Mouse (Mus musculus): ENCODE data around the gene Asb10.

Asb10 gene

DNA sequence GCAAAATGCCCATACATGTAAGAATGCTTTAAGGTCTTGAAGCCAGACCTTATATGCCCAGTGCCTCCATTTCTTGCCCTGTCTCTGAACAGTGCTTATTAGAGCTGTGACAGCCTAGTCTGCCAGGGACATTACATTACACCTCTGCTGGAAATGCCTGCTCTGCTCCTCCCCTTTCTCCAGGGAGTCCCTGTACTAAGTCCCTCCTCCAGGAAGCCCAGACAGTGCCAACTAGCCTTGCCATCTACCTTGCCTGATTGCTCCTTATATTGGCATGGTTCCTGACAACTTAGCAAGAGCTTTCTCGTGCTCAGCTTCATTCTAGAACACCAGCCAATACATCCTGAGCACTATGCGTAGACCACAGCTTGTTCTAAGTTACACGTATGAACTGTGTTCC, 5.0 kb downstream of the Asb10 start:
- no peak for DNase-seq (ENCODE audit: low spot score)

DNA sequence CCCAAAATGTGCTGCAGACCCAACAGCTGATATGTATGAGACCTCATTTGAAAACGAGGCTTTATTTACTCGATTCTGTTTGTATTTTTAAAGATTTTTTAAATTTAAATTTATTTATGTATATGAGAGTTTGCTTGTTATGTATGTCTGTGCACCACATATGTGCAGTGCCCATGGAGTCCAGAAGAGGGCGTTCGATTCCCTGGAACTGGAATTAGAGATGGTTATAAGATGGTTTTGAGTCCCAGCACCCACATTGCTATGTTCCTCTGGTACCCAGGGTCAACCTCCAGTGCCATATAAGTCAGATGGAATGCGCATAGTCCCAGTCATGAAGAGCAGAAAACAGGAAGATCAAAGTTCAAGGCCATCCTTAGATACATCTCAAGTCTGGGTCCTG, 6.5 kb downstream of the Asb10 start:
- no peak for DNase-seq (ENCODE audit: low spot score)

DNA sequence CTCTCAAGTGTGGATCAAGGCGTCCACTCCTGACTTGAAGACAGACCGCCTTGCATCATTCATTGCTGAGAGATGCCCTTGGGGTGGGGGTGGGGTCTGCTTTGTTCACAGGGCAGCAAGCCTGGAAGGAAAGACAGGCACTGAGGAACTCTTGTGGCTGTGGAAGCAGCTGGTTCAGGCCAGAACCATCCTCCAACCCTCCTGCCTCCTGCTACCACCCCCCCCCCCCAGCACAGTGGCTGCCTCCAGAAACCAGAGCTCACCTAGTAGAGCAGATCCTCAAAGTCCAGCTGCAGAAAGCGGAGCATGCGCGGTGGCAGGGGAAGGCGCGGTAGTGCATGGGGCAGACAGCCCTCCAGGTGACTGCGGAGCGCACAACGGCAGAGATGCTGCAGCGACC, 7.4 kb downstream of the Asb10 start:
- no peak for DNase-seq (ENCODE audit: low spot score)

DNA sequence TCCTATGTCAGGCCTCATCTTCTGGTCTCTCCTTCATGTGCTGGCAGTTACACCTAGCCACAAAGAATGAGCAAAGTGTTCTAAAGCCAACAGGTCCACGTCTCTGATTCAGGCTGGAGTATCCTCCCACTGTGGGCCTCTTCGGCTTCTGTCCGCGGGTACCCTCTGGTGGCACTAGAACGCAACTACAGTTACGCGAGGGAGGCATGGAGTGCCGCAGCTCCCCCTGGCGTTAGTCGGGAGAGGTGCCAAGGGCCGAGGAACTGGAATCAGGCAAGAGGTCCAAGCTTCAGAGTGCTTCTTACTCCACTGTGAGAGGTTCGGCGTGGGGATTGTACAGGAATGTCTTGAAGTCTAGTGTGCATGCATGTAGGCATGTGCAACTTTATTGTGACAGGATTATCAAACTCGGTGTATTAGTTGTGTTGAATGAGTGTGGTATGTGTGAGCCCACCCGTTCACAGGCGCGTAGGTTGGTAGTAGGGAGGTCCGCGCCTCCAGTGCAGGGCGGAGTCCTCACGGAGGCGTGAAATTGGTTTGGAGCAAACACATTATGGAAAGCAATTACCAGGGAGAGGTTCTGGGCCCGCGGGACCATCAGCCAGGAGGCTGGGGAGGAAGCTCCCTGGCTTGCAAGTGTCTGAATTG, 10.6 kb downstream of the Asb10 start:
- DNase-seq (ENCODE audit: low spot score), result peak; percentile 94

DNA sequence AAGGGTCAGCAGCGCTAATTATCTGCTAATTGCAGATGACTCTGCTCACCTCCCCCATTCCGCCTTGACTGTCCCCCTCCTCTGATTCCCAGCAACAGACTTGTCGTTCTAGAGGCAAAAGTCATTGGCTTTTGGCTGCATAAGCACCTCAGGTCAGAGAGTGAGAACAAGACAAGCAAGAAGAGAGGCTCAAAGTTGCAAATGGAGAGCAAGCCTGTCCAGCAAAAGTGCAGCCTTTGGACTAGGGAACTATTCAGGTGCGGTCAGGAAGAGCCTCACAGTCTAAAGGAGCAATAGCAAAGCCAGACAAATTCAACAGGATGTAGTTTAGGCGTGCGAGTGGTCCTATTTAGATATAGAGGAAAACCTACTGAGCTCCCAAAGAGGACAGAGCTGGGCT, 13.0 kb downstream of the Asb10 start:
- peak; percentile 27 for DNase-seq (ENCODE audit: low spot score)

DNA sequence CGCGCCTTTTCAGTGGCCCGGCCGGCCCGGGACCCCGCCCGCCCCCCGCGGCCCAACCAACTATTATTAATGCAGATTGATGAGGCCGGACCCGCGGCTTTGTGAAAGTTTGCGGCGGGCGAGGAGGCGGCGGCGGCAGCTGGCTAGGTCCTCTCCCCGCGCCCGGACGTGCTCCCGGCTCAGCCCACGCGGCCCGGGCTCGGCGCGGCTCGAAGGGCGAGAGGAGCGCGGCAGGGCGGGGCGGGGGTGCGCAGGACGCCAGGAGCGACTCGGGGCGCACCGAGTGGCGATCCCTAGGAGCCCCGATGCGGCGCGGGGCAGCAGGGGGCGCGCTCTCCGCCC, 13.9 kb downstream of the Asb10 start, which contains the start of gene Gbx1:
TSS of gene Gbx1 (minus strand) at position 314 of the 342 bp plus-strand sequence.
- peak; percentile 70 for DNase-seq (ENCODE audit: low spot score)

DNA sequence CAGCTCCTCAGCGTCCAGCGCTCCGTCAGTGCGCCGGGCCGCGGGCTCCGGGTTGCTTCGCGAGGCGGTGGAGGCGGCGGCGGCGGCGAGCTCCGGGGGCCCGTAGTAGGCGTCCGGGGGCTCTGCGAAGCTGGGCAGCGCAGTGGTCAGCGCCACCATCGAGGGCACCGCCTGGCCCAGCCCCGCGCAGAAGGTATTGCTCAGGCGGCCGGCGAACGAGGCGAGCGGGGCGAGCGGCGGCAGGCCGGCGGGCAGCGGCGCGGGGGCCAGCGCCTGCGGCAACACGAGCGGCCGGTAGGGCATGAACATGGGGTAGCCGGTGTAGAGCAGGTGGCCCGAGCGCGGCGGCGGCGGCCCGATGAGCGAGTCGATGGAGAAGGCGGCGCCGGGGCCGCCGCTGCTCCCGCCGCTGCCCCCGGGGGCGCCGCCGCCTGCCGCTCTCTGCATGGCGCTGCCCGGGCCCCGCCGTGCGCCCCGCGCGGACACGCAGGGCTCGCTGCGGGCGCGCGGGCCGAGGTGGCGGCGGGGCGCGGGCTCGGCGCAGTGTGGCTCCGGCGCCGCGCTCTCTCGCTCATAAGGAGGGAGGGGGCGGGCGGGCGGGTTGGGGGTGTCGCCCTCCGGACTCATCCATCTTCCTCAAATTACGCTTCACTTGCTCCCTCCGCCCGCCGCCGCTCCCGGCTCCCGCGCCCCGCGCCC, 14.4 kb downstream of the Asb10 start:
- DNase-seq (ENCODE audit: low spot score), result peak; percentile 41

DNA sequence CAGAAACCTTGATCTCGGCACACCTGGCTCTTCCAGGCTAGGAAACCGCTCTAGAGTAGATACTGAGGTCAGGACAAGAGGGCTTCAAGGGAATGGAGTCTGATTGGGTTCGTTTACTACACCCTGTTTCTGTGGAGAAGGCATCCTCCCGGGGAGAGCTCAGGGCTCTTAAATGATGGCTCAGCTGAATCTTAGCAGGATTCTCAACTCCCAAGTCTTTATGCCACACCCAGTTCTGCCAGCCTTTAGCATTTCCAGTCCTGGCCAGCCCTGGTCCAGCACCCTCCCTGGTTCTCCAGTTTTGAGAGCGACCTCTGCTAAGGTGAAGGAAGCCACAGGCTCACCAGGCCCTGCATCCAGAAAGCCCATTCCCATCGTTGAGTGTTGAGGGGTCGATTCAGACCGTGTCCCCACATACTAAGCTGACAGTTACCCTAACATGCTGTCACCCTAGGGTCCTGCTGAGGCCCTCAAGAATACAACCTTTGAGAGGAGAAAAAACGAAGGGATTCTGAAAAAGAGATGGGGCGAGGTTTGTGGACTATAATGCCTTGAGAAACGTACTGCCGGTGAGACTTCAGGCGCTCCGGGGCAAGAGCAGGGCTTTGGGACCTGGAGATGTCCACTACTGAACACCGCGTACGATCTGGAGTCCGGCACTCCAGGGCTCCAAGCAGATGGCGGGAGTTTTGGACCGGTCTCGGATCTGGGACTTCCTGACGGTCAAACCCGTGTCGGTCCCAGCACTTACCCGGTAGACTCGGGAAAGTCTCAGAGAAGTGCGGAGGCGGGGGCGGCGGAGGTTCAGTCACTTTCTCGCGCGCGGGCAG, 15.2 kb downstream of the Asb10 start:
- DNase-seq (ENCODE audit: low spot score), result no peak

DNA sequence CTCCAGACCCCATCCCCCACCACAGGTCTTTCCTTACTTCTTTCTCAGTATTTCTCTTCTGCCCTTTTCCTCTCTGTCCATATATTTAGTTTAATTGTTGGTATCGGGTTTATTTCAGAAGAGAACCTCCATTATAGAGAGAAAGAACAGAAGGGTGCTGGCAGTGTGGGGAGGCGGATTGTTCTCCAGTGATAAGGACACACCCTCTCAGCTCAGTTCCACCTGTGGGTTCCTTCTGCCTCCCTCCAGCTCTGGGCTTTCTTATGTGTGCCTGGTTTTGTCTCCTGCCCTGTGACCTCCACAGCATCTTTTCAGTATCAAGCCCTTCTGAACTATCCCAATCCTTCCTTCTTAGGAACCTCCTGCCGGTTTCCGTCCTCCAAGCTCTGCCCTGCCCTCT, 16.3 kb downstream of the Asb10 start:
- no peak for DNase-seq (ENCODE audit: low spot score)

DNA sequence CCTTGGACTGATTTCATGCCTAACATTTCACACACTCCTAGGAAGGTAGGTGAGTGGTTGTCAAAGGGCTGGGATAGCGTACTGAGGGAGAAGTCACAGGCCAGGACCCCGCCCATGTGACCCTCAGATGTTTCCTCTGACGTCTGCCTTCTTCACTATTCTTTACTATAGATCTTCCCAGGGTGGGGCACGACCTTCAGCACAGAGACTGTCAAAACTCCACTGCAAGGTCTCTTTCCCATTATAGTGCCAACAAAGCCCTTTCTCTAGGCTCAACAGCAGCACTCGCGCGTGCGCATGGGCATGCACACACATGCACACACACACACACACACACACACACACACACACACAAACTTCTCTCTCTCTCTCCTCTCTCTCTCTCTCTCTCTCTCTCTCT, 17.0 kb downstream of the Asb10 start:
- DNase-seq (ENCODE audit: low spot score), result no peak

DNA sequence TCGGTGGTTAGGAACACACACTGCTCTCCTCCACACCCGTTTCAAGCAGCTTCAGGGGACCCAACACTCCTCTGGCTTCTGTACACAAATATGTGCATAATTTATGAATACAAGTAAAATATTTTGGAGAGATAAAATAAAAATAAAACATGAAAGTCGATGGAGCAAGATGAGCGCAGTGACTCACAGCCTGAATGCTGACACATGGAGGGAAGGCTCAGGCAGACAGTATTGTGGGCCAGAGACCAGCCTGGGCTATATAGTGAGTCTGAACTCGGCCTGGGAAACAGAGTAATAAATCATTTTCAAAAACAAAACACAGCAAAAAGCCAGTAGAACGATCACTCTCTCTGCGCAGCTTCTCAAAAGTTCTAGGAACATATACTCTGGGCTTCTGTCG, 19.4 kb downstream of the Asb10 start:
- DNase-seq (ENCODE audit: low spot score), result no peak

DNA sequence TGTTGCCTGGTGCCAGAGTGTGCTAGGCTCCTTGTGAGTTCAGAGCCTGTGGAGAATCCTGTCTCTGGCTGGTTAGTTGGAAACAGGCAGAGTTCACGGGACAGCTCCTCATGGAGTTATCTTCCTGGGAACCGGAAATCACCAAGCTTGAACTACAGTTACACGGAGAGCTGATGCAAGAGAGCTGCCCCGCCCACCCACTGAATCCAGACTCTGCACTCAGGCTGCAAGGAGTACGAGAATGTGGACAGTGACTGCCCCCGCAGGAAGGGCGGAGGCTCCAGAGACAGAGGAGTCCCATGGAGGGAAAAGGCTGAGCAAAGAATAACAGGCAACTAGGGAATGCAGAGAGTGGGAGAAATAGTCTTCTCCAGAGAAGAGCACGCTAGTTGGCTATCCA, 28.5 kb downstream of the Asb10 start:
- DNase-seq (ENCODE audit: low spot score), result peak; percentile 31

DNA sequence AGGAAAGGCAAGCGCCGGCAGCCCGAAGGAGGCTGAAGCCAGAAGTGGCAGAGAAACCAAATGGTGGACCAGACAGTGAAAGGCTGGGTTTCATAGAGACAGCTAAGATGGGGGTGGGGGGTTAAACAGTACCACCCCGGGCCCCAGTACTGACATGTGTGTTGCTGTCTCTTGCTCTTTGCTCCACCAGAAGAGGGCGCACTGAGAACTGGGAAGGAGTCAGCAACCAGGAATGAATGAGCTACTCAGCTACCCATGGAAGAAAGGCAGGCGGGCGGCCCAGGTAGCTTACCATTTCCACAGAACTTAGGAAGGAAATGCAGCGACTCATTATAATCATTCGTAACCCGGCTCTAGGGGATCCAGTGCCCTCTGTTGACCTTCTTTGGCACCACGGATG, 30.1 kb downstream of the Asb10 start:
- peak; percentile 26 for DNase-seq (ENCODE audit: low spot score)

DNA sequence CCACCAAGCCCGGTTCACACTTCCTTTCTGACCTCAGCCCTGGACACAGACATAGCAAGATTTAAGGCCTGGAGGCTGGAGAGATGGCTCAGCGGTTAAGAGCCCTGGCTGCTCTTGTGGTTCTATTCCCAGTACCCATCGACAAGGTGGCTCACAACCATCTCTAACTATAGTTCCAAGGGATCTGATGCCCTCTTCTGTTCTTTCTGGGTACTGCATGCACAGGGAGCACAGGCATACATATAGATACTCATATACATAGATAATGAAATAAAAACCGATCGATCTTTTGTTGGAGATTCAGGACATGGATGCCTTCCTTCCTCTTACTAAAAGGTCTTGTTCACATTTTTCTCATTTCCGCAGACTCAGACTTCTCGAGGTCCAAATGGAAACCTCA, 32.4 kb downstream of the Asb10 start:
- DNase-seq (ENCODE audit: low spot score), result no peak

DNA sequence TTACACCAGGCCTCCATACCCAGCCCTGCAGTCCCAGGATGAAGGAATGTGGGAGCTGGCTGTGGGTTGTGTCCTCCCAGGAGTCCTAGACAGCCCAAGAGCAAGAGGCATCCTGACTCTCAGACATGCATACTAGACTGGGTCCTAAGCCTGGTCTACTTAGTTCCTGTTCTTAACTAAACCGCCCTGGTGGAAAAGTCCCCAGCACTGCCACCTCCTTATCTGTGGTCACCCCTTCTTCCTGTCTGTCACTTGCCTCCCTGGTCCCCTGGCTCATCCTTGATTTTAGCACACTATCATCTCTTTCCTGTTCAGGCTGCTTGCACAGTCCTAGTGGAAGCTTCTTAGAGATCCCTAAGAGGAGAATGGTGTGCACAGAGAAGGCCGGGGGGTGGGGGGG, 35.3 kb downstream of the Asb10 start:
- DNase-seq (ENCODE audit: low spot score), result no peak

DNA sequence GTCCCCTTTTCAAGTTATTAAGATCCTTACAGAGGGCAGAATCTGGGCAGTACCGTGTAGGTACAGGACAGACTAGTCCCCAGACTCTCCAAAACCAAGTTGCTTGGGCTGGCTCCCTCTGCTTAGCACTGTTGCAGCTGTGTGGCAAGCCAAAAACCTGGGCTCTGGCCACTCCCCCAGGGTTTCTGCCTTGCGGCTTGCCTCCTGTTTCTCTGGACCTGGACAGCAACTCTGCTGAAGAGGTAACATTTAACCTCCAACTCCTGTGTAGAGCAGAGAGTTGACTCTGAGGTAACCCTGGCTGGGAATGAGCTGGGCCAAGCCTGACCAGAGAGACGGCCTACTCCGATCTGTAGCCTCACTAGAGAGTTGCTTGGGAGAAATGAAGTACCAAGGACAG, 38.0 kb downstream of the Asb10 start:
- no peak for DNase-seq (ENCODE audit: low spot score)

DNA sequence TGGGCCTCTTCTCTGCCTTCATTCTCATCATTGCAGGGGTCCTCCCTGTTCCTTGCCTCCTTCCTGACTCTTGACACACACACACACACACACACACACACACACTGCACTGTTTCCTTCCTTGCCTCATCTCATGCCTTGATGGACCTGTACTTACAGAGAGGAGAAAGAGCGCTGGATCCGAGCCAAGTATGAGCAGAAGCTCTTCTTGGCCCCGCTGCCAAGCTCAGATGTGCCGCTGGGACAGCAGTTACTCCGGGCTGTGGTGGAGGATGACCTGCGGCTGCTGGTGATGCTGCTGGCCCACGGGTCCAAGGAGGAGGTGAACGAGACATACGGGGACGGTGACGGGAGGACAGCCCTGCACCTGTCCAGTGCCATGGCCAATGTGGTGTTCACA, 39.9 kb downstream of the Asb10 start:
- DNase-seq (ENCODE audit: low spot score), result no peak

DNA sequence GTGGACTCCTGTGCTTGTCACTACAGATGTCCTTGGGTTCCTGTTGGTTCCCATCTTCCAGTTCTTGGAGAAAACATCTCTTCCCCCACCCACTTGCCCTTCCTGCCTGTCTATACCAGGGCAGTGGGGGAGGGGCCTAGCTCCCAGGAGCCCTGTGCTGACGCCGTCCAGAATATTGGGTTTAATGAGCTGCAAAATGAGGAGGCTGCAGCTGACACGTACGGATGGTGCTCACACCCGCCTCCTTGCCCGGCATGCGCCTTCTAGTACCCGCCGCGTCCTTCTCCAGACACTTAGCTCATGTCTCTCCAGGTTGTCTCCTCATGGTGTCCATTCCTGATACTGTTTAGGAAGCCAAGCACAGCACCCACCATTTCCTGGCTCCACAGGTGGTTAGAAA, 41.7 kb downstream of the Asb10 start:
- DNase-seq (ENCODE audit: low spot score), result no peak

DNA sequence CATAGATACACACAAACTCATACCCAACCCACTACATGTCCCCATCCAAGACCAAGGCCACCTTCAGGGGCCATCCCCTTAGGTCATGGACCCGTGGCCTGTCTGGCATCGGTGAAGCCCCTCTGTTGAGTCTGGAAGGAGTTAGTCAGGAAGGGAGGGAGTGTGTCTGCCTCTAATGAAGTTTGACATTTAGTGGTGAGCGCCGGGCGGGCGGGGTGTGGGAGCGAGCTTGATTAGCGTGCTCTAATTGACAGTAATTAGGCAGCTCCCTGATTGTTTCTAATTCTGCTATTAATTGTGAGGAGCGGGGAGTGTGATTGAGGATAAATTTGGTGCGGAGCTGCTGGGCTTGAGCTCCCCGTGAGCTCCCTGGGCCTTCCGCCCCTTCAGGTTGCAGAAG, 43.3 kb downstream of the Asb10 start:
- DNase-seq (ENCODE audit: low spot score), result no peak

DNA sequence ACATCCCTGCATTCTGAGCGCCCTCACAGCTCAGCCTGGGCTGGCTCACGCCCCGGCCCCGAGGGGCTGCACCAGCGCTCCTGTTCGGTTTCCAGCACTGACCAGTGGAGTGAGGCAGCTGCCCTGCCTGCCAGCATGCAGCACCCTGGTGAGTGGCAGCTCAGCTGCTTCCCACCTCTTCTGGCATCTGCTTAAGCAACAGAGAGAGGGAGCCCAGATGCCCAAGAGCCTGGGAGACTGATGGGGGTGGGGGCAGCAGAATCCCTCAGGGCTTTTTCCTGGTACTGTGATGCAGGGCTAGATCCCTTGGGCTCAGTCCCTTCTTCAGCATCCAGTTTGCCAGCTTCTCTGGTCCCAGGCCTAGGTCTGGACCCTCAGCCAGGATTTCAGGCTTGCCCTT, 44.0 kb downstream of the Asb10 start:
- DNase-seq (ENCODE audit: low spot score), result no peak

DNA sequence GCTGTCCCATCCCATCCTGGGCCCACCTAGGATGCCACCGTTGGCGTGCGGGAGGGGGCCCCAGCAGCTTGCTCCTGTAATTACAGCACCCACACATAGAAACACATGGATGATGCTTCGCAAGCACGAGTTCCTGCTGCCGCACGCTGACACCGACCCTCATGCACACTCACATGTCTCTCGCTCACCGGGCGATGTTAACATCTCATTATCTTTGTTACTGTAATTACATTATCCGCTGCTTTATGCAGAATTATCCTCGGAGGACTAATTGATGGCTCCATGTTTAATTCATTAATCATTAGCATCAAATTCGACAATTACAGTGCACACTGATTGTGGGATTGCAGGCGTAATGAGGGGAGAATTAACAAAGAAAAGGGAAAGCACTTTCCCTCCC, 45.8 kb downstream of the Asb10 start:
- no peak for DNase-seq (ENCODE audit: low spot score)

DNA sequence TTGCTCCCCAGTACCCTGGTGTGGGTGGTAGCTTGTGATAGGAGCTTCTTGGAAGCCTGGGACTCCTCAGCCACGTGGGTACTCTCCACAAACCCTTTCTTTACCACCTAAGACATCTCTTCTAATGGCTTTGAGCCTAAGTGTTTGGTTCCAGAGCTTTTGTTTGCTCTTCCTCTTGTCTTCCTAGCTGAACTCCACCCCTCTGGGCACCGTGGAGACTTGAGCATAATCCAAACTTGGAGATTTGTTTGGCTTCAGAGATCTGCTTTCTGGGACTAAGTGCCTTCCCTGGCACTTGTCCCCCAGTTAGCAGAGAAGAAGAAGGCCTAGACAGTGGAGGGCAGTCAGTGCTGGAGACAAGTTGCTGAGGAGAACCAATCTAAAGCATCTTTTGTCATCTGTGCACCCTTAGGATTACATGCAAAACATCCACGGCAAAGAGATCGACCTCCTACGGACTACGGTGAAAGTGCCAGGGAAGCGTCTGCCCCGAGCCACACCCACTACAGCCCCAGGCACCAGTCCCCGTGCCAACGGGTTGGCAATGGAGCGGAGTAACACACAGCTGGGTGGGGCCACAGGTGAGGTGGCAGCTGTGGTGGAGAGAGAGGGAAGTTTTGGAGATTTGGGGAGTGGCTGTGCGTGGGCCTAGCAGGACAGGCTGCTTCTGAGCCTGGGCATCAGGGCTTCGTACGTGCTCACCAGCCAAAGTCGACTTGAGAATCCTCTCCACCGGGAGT, 48.1 kb downstream of the Asb10 start:
- no peak for DNase-seq (ENCODE audit: low spot score)

Measured in embryo, embryonic 10.5 days (tissue).